Mouse (Mus musculus) forebrain, embryonic 13.5 days (tissue): ENCODE data around the gene Nfe2l2. TPM values are rescaled to one million over a fixed set of nuclear protein-coding genes. Genes with fewer than 3 reads are reported as not detected.

ENCODE experiments used
- ATAC-seq: fragments of 200-750 bp; cut with Nextera tagmentation; 2 replicates; pipeline ENCODE4 v1.8.0; 2017
- H3K27ac ChIP-seq: fragments of 300-500 bp; sonication (generic); 2 replicates; pipeline ENCODE4 v1.5.1; 2015; ENCODE audit warnings: inconsistent platforms, mild to moderate bottlenecking, moderate library complexity
- H3K27me3 ChIP-seq: fragments of 300-500 bp; sonication (generic); 2 replicates; pipeline ENCODE4 v1.6.1; 2015; ENCODE audit warnings: mild to moderate bottlenecking, inconsistent platforms
- H3K36me3 ChIP-seq: fragments of 300-500 bp; sonication (generic); 2 replicates; pipeline ENCODE4 v1.6.1; 2015; ENCODE audit warnings: mild to moderate bottlenecking, inconsistent platforms; ENCODE audit not compliant: poor library complexity, severe bottlenecking
- H3K4me1 ChIP-seq: fragments of 300-500 bp; sonication (generic); 2 replicates; pipeline ENCODE4 v1.6.1; 2015; ENCODE audit warnings: inconsistent platforms
- H3K4me2 ChIP-seq: fragments of 300-500 bp; sonication (generic); 2 replicates; pipeline ENCODE4 v1.6.1; 2015; ENCODE audit warnings: inconsistent platforms, mild to moderate bottlenecking, moderate library complexity
- H3K4me3 ChIP-seq: fragments of 300-500 bp; sonication (generic); 2 replicates; pipeline ENCODE4 v1.5.1; 2015; ENCODE audit warnings: mild to moderate bottlenecking, inconsistent platforms
- H3K9ac ChIP-seq: fragments of 300-500 bp; sonication (generic); 2 replicates; pipeline ENCODE4 v1.6.1; 2015; ENCODE audit warnings: mild to moderate bottlenecking, inconsistent platforms
- H3K9me3 ChIP-seq: fragments of 300-500 bp; sonication (generic); replicated peaks from 2 replicates; pipeline ENCODE4 v1.6.1; 2016; ENCODE audit warnings: inconsistent platforms
- WGBS: fragments of 180-500 bp; shearing (Covaris S2); methylation state at CpG from one replicate; pipeline ENCODE4 v1.1.7; 2015; 5-methylcytosine and 5-hydroxymethylcytosine counted together
- polyA plus RNA-seq: library from polyadenylated mRNA; unstranded; fragments of >200 nt; fragmentation: Nextera tagmentation; extraction: Ambion mirVana; gene quantifications from 2 replicates; pipeline ENCODE4 v1.2.1, GENCODE M21; 2015

The Nfe2l2 gene
- 15.6 and 15.9 TPM in 2 replicates for polyA plus RNA-seq

DNA sequence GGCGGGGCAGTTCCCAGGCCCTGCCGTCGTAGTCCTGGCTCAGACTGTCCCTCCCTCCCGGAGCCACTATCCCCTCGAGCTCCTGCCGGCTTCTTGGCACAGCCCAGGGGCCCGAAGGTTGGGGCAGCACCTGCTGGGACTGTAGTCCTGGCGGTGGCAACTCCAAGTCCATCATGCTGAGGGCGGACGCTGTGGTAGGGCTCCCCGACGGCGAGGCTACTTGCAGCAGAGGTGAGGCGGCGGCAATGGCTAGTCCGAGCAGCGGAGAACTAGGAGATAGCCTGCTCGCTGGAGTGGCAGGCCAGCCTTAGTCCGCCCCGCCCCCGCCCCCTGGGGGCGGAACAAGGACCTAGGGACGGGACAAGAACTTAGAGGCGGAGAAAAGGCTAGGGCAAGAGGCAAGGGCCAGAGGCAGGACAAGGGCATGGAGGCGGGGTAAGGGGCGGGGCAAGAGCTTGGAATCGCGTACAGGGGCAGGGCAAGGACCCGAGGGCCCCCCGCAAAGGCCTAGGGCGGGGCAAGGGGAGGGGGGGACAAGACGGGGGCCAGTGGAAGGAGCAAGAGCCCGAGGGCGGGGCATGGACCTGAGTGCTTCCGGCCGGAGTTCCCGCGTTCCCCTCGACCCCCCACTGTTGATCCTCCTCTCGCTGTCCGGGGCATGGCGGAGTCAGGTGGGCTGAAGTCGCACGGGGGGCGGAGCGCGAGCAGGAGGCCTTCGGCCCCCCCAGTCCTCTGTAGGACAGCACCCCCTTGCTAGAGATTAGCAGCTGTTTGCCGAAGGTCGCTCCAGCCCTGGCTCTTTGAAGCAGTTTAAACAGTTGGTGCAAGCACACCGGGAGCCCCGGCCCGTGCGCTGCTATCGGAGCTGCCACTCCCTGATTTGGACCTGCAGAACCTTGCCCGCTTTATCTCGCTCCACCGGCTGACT, at the start of gene Nfe2l2:
TSS of gene Nfe2l2 (minus strand) at position 408 of the 928 bp plus-strand sequence.
- H3K27me3 ChIP-seq, result no peaks in the 10 kb centered on the region
- WGBS, result under 1% methylated on average over 58 of the region's 58 CpGs
- H3K36me3 ChIP-seq, result no peaks in the 10 kb centered on the region
- peak within 1 kb of the TSS; percentile 68 for H3K9ac ChIP-seq
- peak; percentile 87 for ATAC-seq
- H3K4me1 ChIP-seq, result peaks cover 38% of the 10 kb centered on the region
- peak within 1 kb of the TSS; percentile 58 for H3K4me3 ChIP-seq
- H3K4me2 ChIP-seq, result peak within 1 kb of the TSS; percentile 74
- peak within 1 kb of the TSS; percentile 85 for H3K27ac ChIP-seq
- peaks cover 3% of the 10 kb centered on the region; the same call in 1 of the 2 replicates for H3K9me3 ChIP-seq

DNA sequence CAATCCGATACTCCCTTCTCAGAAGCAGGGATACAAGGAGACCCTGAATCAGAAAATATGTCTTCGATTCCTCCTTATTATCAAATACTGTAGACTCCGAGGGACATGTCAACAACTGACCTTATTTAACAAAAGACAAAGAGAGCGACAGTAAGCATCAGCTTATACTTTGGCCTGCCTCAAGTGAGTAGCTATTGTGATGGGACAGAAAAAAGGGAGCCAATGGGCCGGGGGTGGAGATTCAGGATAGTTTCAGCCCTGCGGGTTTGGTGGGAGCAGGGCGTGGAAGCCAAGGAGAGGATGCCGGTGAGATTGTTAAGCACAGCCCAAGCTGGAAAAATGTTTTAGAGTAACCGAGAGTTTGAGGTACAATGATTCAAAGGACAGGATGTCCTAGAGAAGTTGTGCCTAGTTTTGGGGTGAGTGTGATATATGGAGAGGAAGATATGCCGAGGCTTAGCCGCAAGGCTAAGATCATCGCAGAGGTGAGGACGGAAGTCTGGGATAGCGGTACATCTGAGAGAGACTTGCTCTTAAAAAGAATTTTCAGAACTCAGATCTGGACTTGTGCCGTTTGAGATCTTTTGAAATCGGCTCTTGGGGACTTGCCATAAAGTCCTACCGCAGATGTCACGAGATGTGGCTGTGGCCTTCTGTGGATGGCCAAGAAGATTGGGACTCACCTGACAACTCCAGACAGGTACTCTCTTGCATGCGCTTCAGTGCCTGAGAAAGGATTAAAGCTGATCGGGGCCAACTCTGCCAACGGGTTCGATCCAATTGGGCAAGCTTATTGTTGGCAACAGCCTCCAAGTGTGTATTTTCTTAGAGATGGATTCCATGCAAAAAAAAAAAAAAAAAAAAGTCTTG, 48.1 kb upstream of the Nfe2l2 start:
- no peaks in the 10 kb centered on the region for H3K27me3 ChIP-seq
- H3K4me1 ChIP-seq, result peaks cover 12% of the 10 kb centered on the region
- H3K4me2 ChIP-seq, result no peak overlapping the region
- no peak overlapping the region for H3K9ac ChIP-seq
- H3K27ac ChIP-seq, result no peak overlapping the region
- H3K9me3 ChIP-seq, result no peaks in the 10 kb centered on the region
- WGBS, result 87% methylated on average over 22 of the region's 22 CpGs
- no peak overlapping the region for H3K4me3 ChIP-seq
- no peaks in the 10 kb centered on the region for H3K36me3 ChIP-seq
- ATAC-seq, result no peak

DNA sequence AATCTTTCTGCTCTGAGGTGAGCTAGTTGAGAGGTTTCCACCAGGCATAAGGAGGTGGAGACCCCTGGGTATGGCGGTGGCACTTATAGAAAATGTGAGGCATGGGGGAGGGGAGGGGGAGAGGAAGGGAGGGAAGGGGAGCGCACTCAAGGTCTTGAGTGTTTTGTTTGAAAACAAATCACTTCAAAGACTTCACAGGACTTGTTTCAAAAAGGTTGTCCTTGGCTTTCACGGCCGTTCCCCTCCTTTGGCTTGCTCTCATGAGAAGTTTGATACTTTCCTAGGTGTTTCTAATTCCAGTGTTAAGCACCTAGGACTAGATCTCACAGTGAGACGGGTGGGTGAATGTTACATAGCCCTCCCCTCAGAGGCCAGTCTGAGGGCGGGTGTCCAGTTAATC, 47.5 kb upstream of the Nfe2l2 start:
- WGBS, result 54% methylated on average over 6 of the region's 6 CpGs
- H3K27ac ChIP-seq, result no peak overlapping the region
- H3K9me3 ChIP-seq, result no peaks in the 10 kb centered on the region
- H3K4me2 ChIP-seq, result no peak overlapping the region
- ATAC-seq, result no peak
- peaks cover 6% of the 10 kb centered on the region; the same call in 1 of the 2 replicates for H3K4me1 ChIP-seq
- H3K27me3 ChIP-seq, result no peaks in the 10 kb centered on the region
- no peak overlapping the region for H3K9ac ChIP-seq
- H3K36me3 ChIP-seq, result no peaks in the 10 kb centered on the region
- no peak overlapping the region for H3K4me3 ChIP-seq

DNA sequence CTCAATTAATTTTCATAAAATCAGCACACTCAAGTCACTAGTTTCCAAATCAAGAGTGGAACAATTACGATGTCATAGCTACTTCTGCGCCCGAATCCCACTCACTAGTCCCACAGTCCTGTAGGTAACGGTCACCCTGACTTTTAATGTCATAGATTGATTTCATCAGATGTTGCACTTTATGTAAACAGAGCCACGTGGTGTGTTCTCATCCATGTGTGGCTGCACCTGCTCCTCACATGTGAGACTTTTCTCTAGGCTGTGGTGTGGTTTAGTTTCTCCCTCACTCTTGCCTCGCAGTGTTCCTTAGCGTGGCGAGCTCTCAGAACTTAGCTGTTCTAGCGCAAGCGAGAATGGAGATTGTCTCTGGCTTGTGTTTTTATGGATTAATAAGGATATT, 46.4 kb upstream of the Nfe2l2 start:
- ATAC-seq, result no peak
- H3K27me3 ChIP-seq, result no peaks in the 10 kb centered on the region
- no peak overlapping the region for H3K4me3 ChIP-seq
- no peak overlapping the region for H3K9ac ChIP-seq
- H3K4me2 ChIP-seq, result no peak overlapping the region
- H3K4me1 ChIP-seq, result no peaks in the 10 kb centered on the region
- H3K27ac ChIP-seq, result no peak overlapping the region
- no peaks in the 10 kb centered on the region for H3K9me3 ChIP-seq
- WGBS, result 91% methylated on average over 10 of the region's 10 CpGs
- no peaks in the 10 kb centered on the region for H3K36me3 ChIP-seq

DNA sequence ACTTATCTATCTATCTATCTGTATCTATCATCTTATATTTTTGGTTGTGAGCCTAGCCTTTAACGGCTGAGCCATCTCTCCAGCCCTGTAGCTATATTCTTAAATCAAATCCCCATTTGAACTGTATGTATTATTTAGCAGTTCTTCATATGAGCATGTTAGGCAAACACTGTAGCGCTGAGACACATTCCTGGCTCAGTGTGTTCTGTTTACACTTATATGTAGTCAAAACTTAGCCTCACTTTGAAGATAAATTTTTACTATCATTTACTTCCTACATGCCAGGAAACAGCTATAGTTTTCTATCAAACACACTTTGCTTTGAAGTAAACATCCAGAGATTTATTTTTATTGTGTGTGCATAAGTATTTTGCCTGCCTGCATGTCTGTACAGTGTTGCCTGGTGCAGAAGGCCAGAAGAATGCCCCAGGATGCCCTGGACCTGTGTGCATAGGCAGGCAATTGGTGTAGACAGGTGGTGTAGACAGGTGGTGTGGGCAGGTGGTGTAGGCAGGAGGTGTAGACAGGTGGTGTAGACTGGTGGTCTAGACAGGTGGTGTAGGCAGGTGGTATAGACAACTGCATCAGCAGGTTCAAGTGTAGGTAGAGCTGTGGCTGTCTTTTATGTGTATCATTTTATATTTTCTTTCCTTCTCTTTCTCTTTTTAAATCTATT, 45.7 kb upstream of the Nfe2l2 start:
- 99% methylated on average over 2 of the region's 2 CpGs for WGBS
- Histone ChIP-seq H3K9me3 (no peaks in the 10 kb centered on the region), H3K4me2 (no peak overlapping the region), H3K9ac (no peak overlapping the region), H3K36me3 (no peaks in the 10 kb centered on the region), H3K4me3 (no peak overlapping the region), H3K4me1 (no peaks in the 10 kb centered on the region), H3K27ac (no peak overlapping the region), H3K27me3 (no peaks in the 10 kb centered on the region)
- 0 out of 2 replicates have a peak, but pooled peaks have one; percentile 41 for ATAC-seq

DNA sequence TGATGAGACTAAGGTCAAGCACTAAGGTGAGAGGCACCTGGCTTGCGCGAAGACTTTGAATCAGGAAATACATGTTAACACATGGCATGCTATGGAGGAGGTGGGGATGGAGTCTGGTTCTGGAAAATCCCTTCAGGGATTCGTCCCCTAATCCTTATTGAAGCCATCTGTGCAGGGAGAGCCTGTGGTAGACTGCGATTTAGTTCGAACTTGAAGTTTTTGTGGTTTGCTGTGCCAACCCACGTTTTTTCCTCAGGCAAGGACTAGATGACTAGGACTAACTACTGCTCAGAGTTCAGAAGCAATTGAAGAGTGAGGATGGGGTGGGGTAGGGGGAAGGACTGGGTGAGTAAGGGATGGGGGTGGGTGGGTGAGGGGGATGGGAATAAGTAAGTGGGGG, 44.4 kb upstream of the Nfe2l2 start:
- Histone ChIP-seq H3K4me2 (no peak overlapping the region), H3K27ac (no peak overlapping the region), H3K27me3 (no peaks in the 10 kb centered on the region), H3K9ac (no peak overlapping the region), H3K4me1 (no peaks in the 10 kb centered on the region), H3K4me3 (no peak overlapping the region), H3K9me3 (no peaks in the 10 kb centered on the region), H3K36me3 (no peaks in the 10 kb centered on the region)
- no peak for ATAC-seq
- 91% methylated on average over 6 of the region's 6 CpGs for WGBS

DNA sequence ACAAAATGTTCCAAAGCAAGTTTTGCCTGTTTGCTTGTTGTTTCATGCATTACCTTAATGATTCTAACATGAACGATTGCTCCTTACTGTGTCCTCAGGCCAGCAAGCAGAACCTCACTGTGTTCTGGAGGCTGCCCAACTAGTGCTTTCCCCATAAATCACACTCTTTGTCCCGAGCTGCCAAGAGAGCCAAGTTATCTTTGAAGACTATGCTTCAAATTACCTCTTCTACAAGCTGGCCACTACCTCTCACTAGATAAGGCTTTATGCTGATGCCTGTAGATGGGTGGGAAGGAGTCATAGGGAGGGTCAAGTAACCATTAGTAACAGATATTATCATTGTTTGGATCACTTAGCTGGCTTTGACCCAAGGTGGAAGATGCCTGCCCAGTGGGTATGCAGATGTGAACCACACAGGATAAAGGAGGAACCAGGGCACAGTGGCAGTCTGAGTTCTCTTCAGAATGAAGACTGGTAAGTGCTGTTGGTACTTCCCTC, 32.6 kb upstream of the Nfe2l2 start:
- Histone ChIP-seq H3K27ac (no peak overlapping the region), H3K36me3 (no peaks in the 10 kb centered on the region), H3K4me1 (peaks cover 7% of the 10 kb centered on the region; the same call in 1 of the 2 replicates), H3K4me3 (no peak overlapping the region), H3K27me3 (no peaks in the 10 kb centered on the region), H3K9ac (no peak overlapping the region), H3K9me3 (no peaks in the 10 kb centered on the region), H3K4me2 (no peak overlapping the region)
- ATAC-seq, result no peak
- WGBS, result 70% methylated on average over 2 of the region's 2 CpGs

DNA sequence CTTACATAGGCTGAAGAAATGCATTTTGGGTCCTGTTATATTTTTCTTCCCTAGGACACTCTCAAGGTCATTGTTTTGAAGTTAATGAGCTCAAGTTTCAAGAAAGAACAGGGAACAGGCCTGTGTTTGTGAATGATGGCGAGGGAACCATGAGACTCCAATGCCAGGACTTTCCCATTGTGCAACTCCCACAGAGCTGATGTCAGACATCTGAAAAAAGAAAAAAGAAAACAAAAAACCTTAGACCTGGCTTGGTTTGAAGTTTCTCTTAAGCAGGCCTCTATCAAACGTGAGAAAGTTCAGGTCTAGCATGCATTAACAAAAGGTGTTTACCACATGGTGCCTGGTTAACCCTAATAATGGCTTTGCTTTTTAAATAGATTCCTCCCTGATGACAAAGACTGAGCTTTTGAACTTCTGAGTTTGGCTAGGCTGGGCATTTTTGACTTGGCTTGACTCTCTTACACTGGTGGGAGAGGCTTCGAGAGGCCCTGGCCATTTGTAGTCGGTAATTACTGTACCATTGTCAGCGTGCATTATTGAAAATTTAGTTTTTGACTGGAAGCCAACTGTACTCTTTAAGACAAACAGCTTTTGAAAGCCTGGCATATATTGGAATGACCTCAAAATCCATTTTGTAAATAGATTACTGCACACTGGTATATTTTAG, 29.9 kb upstream of the Nfe2l2 start:
- ATAC-seq, result no peak
- H3K4me2 ChIP-seq, result no peak overlapping the region
- H3K27ac ChIP-seq, result no peak overlapping the region
- H3K27me3 ChIP-seq, result no peaks in the 10 kb centered on the region
- H3K4me1 ChIP-seq, result peaks cover 7% of the 10 kb centered on the region; the same call in 1 of the 2 replicates
- H3K36me3 ChIP-seq, result no peaks in the 10 kb centered on the region
- 43% methylated on average over 5 of the region's 5 CpGs for WGBS
- no peaks in the 10 kb centered on the region for H3K9me3 ChIP-seq
- no peak overlapping the region for H3K9ac ChIP-seq
- no peak overlapping the region for H3K4me3 ChIP-seq

DNA sequence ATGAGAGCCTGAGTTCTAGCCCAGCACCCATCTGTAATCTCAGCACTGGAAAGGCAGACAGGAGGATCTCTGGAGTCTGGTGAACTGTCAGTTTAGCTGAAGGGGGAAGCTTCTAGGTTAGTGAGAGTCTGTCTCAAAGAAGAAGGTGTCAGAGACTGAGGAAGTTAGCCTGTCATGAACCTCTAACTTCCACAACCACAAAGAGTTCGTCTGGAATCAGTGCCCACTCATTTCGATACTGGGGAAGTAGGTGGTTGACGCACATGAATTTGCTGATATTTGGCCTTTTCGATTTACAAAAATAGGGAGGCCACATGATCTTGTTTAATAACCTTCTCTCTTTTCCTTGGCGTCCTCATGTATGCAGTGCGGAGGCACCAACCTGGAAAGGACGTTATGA, 28.7 kb upstream of the Nfe2l2 start:
- 94% methylated on average over 7 of the region's 7 CpGs for WGBS
- Histone ChIP-seq H3K4me3 (no peak overlapping the region), H3K4me2 (no peak overlapping the region), H3K9me3 (no peaks in the 10 kb centered on the region), H3K27me3 (no peaks in the 10 kb centered on the region), H3K4me1 (peaks cover 7% of the 10 kb centered on the region; the same call in 1 of the 2 replicates), H3K36me3 (no peaks in the 10 kb centered on the region), H3K27ac (no peak overlapping the region), H3K9ac (no peak overlapping the region)
- no peak for ATAC-seq

DNA sequence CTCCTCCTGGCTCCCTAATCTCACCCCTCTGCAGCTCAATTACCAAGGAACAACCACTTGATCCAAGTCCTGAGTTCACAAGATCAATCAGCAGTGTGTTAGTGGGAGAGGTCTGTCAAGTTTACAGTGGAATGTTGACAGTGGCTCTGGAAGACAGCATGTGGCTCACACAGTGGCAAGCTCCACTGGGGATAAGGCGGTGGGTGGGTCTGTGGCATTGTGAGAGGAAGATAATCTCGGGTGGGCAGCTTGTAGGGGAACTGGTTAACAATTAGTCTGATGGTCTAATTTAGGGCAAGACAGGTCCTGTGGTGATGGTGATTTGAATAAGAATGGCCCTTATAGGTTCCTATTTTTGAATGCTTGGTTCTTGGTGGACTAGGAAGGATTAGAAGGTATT, 27.5 kb upstream of the Nfe2l2 start:
- Histone ChIP-seq H3K4me1 (peaks cover 7% of the 10 kb centered on the region; the same call in 1 of the 2 replicates), H3K9ac (no peak overlapping the region), H3K36me3 (no peaks in the 10 kb centered on the region), H3K27me3 (no peaks in the 10 kb centered on the region), H3K4me2 (no peak overlapping the region), H3K4me3 (no peak overlapping the region), H3K9me3 (no peaks in the 10 kb centered on the region), H3K27ac (no peak overlapping the region)
- 46% methylated on average over 2 of the region's 2 CpGs for WGBS
- ATAC-seq, result no peak

DNA sequence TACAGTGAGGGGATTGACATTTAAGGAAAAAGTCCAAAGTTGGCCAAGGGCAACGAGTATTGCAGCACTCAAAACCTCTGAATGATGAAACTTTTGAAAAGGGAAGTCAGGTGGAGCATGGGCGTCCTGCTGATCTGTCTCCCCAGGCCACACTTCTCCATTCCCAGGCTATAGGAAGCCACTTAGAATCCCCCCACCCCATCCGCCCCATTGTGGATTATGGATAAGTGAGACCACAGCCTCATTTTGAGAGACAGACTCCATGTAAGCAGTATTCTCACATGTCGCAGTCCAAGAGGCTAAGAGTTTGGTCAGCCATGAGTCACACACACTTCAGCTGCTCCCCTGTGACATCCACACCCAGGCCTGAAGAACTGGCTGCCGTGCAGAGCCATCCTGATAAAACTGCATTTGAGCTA, 26.8 kb upstream of the Nfe2l2 start:
- no peak for ATAC-seq
- no peak overlapping the region for H3K4me3 ChIP-seq
- H3K27me3 ChIP-seq, result no peaks in the 10 kb centered on the region
- no peak overlapping the region for H3K9ac ChIP-seq
- no peaks in the 10 kb centered on the region for H3K9me3 ChIP-seq
- H3K27ac ChIP-seq, result no peak overlapping the region
- peaks cover 7% of the 10 kb centered on the region; the same call in 1 of the 2 replicates for H3K4me1 ChIP-seq
- H3K36me3 ChIP-seq, result no peaks in the 10 kb centered on the region
- WGBS, result 79% methylated on average over 5 of the region's 5 CpGs
- no peak overlapping the region for H3K4me2 ChIP-seq
